Mouse (Mus musculus) heart, postnatal 14 days (tissue): ENCODE measurements around the gene Gli2. TPM values are rescaled to one million over a fixed set of nuclear protein-coding genes. Genes with fewer than 3 reads are reported as not detected.

ENCODE experiments used
- DNase-seq, 2 experiments: peaks; one replicate each; pipeline ENCODE4 v3.0.0; 2021 to 2022
- intact Hi-C: fragments of 180-260 bp; cut with DNase I; formaldehyde crosslinking; loops from one replicate; pipeline ENCODE4 v1.15.1; 2025
- microRNA-seq, 2 experiments: library from miRNA; unstranded; fragments of <30 nt; microRNA quantifications; one replicate each; pipeline ENCODE4 v1.2.0; 2021 to 2022
- total RNA-seq, 2 experiments: library from RNA; stranded (reverse); gene quantifications; 2 replicates each; pipeline ENCODE4 v1.2.3; 2021

The Gli2 gene
- total RNA-seq, 2 experiments from 2014 or later: 1.7 to 2.1 TPM

- no peak for DNase-seq
- intact Hi-C loops: no loop called here
Measured at GRCm38 (mm10) chr1:118826614-118827013, 226.8 kb downstream of the Gli2 start.

DNA sequence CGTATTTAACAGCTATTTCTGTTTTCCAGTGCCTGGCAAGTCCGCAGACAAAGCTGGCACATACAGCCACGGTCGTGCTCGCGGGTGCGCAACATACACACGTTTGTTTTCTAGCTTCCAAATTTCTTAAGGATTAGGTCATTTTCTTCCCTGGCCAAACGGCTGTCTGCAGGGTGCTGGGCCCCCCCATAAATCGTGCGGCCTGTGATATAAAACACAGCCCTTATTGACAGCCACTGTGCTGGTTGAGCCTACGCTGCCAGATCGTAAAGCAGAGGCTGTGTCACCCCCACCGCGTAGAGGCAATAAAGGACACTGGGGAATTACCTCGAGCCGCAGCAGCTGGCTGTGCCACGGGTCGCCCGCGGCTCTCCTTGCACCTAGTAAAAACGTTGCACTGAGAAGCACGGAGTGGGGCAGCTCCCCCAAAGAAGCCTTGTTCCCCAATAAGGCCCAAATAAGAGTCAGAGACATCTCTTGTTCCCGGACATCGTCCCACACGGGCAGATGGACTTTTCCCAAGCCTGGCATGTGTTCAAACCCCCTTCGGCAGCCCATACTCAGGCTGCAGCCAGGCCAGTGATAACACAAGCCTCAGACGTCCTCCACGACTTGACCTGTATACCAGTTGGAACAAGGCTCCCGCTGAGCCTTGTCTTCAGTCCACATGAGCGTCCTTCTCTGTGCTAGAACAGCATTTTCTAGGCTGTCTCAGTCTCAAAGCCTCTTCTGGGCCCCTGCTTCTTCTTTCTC lies 227.8 kb downstream of the Gli2 start:
- DNase-seq: peak in 1 of 2 experiments; percentile 22
- intact Hi-C loops: no loop called here

GRCm38 (mm10) chr1:118825035-118825434 lies 228.4 kb downstream of the Gli2 start:
- intact Hi-C loops: no loop called here
- no peak for DNase-seq

GRCm38 (mm10) chr1:118822258-118822657 lies 231.2 kb downstream of the Gli2 start:
- no peak for DNase-seq
- intact Hi-C loops: no loop called here

DNA sequence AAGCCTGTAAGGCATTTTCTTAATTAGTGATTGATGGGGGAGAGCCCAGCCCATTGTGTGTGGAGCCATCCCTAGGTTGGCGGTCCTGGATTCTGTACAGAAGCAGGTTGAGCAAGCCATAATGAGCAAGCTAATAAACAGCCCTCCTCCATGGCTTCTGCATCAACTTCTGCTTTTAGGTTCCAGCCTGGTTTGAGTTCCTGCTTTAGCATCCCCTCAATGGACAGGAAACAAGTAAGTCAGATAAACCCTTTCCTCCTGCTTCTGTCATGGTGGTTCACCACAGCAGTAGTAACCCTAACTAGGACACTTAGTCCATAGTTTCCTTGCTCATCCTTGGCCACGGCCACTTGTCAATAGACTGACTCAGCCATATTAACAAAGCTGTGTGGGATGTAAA lies 238.4 kb downstream of the Gli2 start:
- DNase-seq: no peak
- intact Hi-C loops: no loop called here

DNA sequence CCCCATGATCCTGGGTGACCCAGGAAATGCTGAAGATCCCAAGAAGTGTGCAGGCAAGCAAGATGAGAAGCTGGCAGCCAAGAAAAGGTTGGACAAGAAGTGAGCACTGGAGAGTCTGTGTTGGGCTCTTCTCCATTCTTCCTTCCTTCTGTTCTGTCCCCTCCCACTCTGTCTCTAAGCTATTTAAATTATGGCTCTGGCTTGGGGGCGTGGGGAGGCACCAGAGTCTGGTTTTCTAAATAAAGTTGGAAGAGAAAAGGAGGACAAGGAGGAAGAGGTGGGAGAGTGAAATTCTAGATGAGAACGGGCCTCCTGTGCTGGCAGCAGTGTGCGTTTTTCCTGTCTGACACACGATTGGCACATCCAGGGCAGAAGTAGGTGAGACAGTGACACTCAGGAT lies 243.1 kb downstream of the Gli2 start:
- no peak for DNase-seq
- intact Hi-C loops: no loop called here

GRCm38 (mm10) chr1:118806727-118807126 lies 246.7 kb downstream of the Gli2 start:
- intact Hi-C loops: no loop called here
- no peak for DNase-seq

DNA sequence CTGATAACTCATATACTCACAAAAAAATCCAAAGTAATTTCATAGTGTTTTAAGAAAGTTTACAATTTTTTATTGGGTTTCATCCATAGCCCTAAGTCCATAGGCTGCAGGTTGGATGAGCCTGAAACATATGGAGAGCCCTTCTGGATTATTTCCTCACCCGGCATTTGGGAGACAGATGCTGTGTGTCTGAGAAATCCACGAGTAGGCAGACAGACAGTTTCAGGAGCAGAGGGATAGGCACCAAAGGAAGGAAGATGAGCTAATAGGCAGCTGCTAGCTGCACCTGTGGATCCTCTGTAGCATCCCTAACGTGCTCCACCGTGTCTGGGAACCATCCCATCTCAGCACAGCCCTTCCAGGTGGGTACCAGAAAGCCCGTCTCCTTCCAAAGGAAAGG lies 251.3 kb downstream of the Gli2 start:
- DNase-seq: no peak
- intact Hi-C loops: no loop called here

- intact Hi-C loops: no loop called here
- no peak for DNase-seq
Measured at GRCm38 (mm10) chr1:118799322-118800116, 253.9 kb downstream of the Gli2 start.

DNA sequence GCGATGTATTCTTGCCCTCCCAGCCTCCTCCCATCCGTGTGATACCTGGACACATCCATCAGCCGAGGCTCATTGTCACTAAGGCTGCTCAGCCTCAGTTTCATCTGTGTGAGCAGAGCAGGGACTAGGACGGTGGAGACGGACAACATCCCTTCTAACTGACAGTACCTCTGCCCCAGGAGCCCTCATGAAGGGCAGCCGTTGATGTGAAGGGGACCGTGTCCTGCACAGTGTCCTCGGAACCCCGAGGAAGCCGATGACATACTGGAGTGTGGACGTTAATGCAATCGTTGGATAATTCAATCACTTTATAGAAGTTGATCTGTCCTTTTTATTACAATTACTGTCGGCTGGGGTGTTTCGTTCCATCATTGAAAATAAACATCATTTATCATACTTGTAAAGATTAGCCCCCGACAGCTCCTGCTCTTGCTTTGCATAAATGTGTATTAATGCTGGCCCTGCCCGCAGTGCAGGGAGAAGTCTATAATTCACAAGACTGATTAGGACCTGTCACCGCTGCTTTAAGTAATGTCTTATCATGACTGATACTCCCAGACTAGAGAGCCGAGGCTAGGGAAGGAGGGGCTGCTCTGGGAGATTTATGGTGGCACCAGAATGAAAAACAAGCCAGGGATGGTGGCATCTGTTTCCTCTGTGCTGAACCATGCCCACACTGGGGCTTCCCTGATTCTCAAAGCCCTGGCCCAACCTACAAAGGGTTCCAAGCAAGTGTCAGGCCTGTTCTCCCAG lies 257.8 kb downstream of the Gli2 start:
- intact Hi-C loops: no loop called here
- no peak for DNase-seq

GRCm38 (mm10) chr1:118789871-118790270 lies 263.5 kb downstream of the Gli2 start:
- intact Hi-C loops: no loop called here
- no peak for DNase-seq

- intact Hi-C loops: no loop called here
- DNase-seq: no peak
Measured at GRCm38 (mm10) chr1:118789468-118789867, 264.0 kb downstream of the Gli2 start.

- intact Hi-C loops: no loop called here
- no peak for DNase-seq
Measured at GRCm38 (mm10) chr1:118788813-118789212, 264.6 kb downstream of the Gli2 start.

DNA sequence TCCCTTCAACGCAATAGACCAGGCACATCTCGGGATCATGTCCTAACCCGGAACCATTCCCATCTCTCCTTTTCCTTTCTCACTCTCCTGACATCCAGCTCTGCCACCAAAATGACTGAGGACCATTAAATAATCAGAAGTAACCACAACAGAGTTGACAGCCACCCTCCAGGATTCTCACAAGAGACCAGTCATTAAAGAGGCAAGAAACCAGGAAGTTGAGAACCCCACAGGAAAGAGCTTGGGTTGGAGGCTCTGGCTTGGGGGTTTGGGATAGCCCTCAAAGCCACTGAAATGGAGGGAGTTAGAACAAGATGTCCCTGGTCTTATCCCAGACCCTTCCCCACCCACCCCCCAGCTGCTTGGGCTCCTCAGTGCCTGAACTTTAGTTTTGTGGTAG lies 265.9 kb downstream of the Gli2 start:
- intact Hi-C loops: no loop called here
- DNase-seq: no peak

Small RNA genes within 50 kb of the gene (microRNA-seq; reads per million reads assigned to microRNA genes)
- gene Mir6346: 0 reads per million in 2 experiments
